Comparison of ENCODE assay signal across 9 mouse cellular contexts in genomic region chr5:135460833-135461173, GRCm38 (mm10).
A peak's percentile ranks its signal among the peaks of the same experiment; 100 is the strongest.
DNase-seq lines count a peak whose midpoint lies in the region; ATAC-seq and TF ChIP-seq lines count a peak whose summit lies in the region.
"Had no signal": no experiment of that assay in that cellular context is flagged by ENCODE, and none has a peak within 500 bp of the region (broad histone marks: within the 10 kb centered on the region; RNA-seq: fewer than 3 reads in every experiment).

No protein-coding gene starts in this region.

- no peak overlapping the region for H3K4me3 ChIP-seq in forebrain, embryonic 10.5 days
- H3K4me3 ChIP-seq in forebrain, embryonic 11.5 days (ENCODE audit: low read depth, low read length), result no peak overlapping the region
- no peak overlapping the region for H3K4me3 ChIP-seq in limb, embryonic 14.5 days (replicated peaks; ENCODE audit: low read length)
- H3K4me3 ChIP-seq in limb, embryonic 10.5 days, result no peak overlapping the region
- H3K4me3 ChIP-seq in forebrain, embryonic 14.5 days (ENCODE audit: low read depth, low read length), result no peak overlapping the region
- no peak overlapping the region for H3K4me3 ChIP-seq in midbrain, postnatal 0 days (ENCODE audit: low read depth, low read length)
- H3K4me3 ChIP-seq: erythroblast, embryonic 14.5 days had no signal

- H3K36me3 ChIP-seq in forebrain, embryonic 10.5 days (replicated peaks), result peaks cover 99% of the 10 kb centered on the region
- peaks cover 7% of the 10 kb centered on the region; the same call in 1 of the 2 replicates for H3K36me3 ChIP-seq in forebrain, embryonic 11.5 days (ENCODE audit: control insufficient read depth, insufficient read depth, low read length)
- peaks cover 35% of the 10 kb centered on the region for H3K36me3 ChIP-seq in limb, embryonic 14.5 days (ENCODE audit: control insufficient read depth, insufficient read depth, low read length)
- peaks cover 62% of the 10 kb centered on the region for H3K36me3 ChIP-seq in limb, embryonic 10.5 days
- peaks cover 11% of the 10 kb centered on the region; the same call in 1 of the 2 replicates for H3K36me3 ChIP-seq in forebrain, embryonic 14.5 days (ENCODE audit: control insufficient read depth, insufficient read depth, low read length)
- peaks cover 16% of the 10 kb centered on the region for H3K36me3 ChIP-seq in midbrain, postnatal 0 days (ENCODE audit: insufficient read depth, low read length)

- WGBS in forebrain, embryonic 10.5 days, result 85% methylated on average over 4 of the region's 4 CpGs
- 81% methylated on average over 4 of the region's 4 CpGs for WGBS in forebrain, embryonic 11.5 days
- 84% methylated on average over 4 of the region's 4 CpGs for WGBS in limb, embryonic 14.5 days
- WGBS in limb, embryonic 10.5 days, result 86% methylated on average over 4 of the region's 4 CpGs
- WGBS in forebrain, embryonic 14.5 days, result 46% methylated on average over 4 of the region's 4 CpGs
- WGBS in midbrain, postnatal 0 days, result 56% methylated on average over 4 of the region's 4 CpGs

- H3K9me3 ChIP-seq in forebrain, embryonic 10.5 days, result no peaks in the 10 kb centered on the region
- no peaks in the 10 kb centered on the region for H3K9me3 ChIP-seq in forebrain, embryonic 11.5 days (ENCODE audit: control insufficient read depth, low read length)
- no peaks in the 10 kb centered on the region for H3K9me3 ChIP-seq in limb, embryonic 14.5 days (ENCODE audit: control insufficient read depth, low read length)
- H3K9me3 ChIP-seq in limb, embryonic 10.5 days (replicated peaks), result no peaks in the 10 kb centered on the region
- no peaks in the 10 kb centered on the region for H3K9me3 ChIP-seq in forebrain, embryonic 14.5 days (replicated peaks; ENCODE audit: control insufficient read depth, low read length)
- H3K9me3 ChIP-seq in midbrain, postnatal 0 days (ENCODE audit: low read length), result no peaks in the 10 kb centered on the region

- no peaks in the 10 kb centered on the region for H3K27me3 ChIP-seq in forebrain, embryonic 10.5 days (ENCODE audit: poor library complexity, severe bottlenecking)
- no peaks in the 10 kb centered on the region for H3K27me3 ChIP-seq in forebrain, embryonic 11.5 days (ENCODE audit: control insufficient read depth, insufficient read depth, low read length)
- no peaks in the 10 kb centered on the region for H3K27me3 ChIP-seq in limb, embryonic 14.5 days (ENCODE audit: control insufficient read depth, insufficient read depth, low read length)
- no peaks in the 10 kb centered on the region for H3K27me3 ChIP-seq in limb, embryonic 10.5 days (ENCODE audit: low read depth, poor library complexity, severe bottlenecking)
- no peaks in the 10 kb centered on the region for H3K27me3 ChIP-seq in forebrain, embryonic 14.5 days (replicated peaks; ENCODE audit: control insufficient read depth, insufficient read depth, low read length)
- no peaks in the 10 kb centered on the region for H3K27me3 ChIP-seq in midbrain, postnatal 0 days (ENCODE audit: insufficient read depth, low read length)

- no peak for TF ChIP-seq POLR2A in limb, embryonic 14.5 days (IDR thresholded peaks at IDR 0.05; ENCODE audit: borderline replicate concordance, extremely low read depth, insufficient read depth, insufficient read length)

- peaks cover 11% of the 10 kb centered on the region for H3K4me1 ChIP-seq in forebrain, embryonic 10.5 days
- H3K4me1 ChIP-seq in forebrain, embryonic 11.5 days (replicated peaks; ENCODE audit: control insufficient read depth, insufficient read depth, low read length), result no peaks in the 10 kb centered on the region
- peaks cover 3% of the 10 kb centered on the region; the same call in 1 of the 2 replicates for H3K4me1 ChIP-seq in limb, embryonic 14.5 days (ENCODE audit: control insufficient read depth, insufficient read depth, low read length)
- H3K4me1 ChIP-seq in limb, embryonic 10.5 days, result peaks cover 11% of the 10 kb centered on the region
- H3K4me1 ChIP-seq in forebrain, embryonic 14.5 days (ENCODE audit: control insufficient read depth, insufficient read depth, low read length), result peaks cover 4% of the 10 kb centered on the region; the same call in 1 of the 2 replicates
- H3K4me1 ChIP-seq in midbrain, postnatal 0 days (ENCODE audit: insufficient read depth, low read length), result no peaks in the 10 kb centered on the region

- no peak for TF ChIP-seq CTCF in midbrain, postnatal 0 days (IDR thresholded peaks at IDR 0.05)

- H3K9ac ChIP-seq in forebrain, embryonic 11.5 days (ENCODE audit: low read length), result no peak overlapping the region
- no peak overlapping the region for H3K9ac ChIP-seq in limb, embryonic 14.5 days (ENCODE audit: low read depth, low read length, severe bottlenecking)
- no peak overlapping the region for H3K9ac ChIP-seq in forebrain, embryonic 14.5 days (ENCODE audit: low read length)
- no peak overlapping the region for H3K9ac ChIP-seq in midbrain, postnatal 0 days (replicated peaks; ENCODE audit: low read length, poor library complexity, severe bottlenecking)

- no peak overlapping the region for H3K4me2 ChIP-seq in forebrain, embryonic 11.5 days (ENCODE audit: low read depth, low read length, severe bottlenecking)
- H3K4me2 ChIP-seq in limb, embryonic 14.5 days (replicated peaks; ENCODE audit: low read depth, low read length, severe bottlenecking), result no peak overlapping the region
- no peak overlapping the region for H3K4me2 ChIP-seq in forebrain, embryonic 14.5 days (ENCODE audit: low read length)
- H3K4me2 ChIP-seq in midbrain, postnatal 0 days (ENCODE audit: low read depth, low read length, poor library complexity, severe bottlenecking), result no peak overlapping the region

- DNase-seq in forebrain, embryonic 10.5 days (ENCODE audit: extremely low spot score, low spot score), result no peak
- DNase-seq in forebrain, embryonic 11.5 days (ENCODE audit: low spot score), result no peak
- peak; percentile 13 for DNase-seq in limb, embryonic 14.5 days (ENCODE audit: low spot score)
- DNase-seq in limb, embryonic 10.5 days (ENCODE audit: low spot score), result no peak
- DNase-seq in forebrain, embryonic 14.5 days (ENCODE audit: low spot score), result peak; percentile 28
- no peak for DNase-seq in midbrain, postnatal 0 days (ENCODE audit: low spot score)
- no peak for DNase-seq in thymus, postnatal 4 days

- ATAC-seq in forebrain, embryonic 11.5 days (replicated peaks; ENCODE audit: low FRiP score), result no peak
- no peak for ATAC-seq in limb, embryonic 14.5 days (ENCODE audit: low FRiP score, low read depth)
- no peak for ATAC-seq in forebrain, embryonic 14.5 days
- ATAC-seq in midbrain, postnatal 0 days (ENCODE audit: low FRiP score), result 0 out of 2 replicates have a peak, but pooled peaks have one; percentile 16
- ATAC-seq in erythroblast, adult 5-6 weeks (replicated peaks; ENCODE audit: low FRiP score, poor library complexity, severe bottlenecking), result no peak

- peak overlapping the region; percentile 64 for H3K27ac ChIP-seq in forebrain, embryonic 10.5 days
- no peak overlapping the region for H3K27ac ChIP-seq in forebrain, embryonic 11.5 days (ENCODE audit: low read depth, low read length)
- no peak overlapping the region for H3K27ac ChIP-seq in limb, embryonic 14.5 days (replicated peaks; ENCODE audit: low read depth, low read length)
- H3K27ac ChIP-seq in limb, embryonic 10.5 days, result no peak overlapping the region
- H3K27ac ChIP-seq in forebrain, embryonic 14.5 days (ENCODE audit: low read depth, low read length), result peak overlapping the region; percentile 35; the same call in 1 of the 2 replicates
- peak overlapping the region; percentile 26; the same call in 1 of the 2 replicates for H3K27ac ChIP-seq in midbrain, postnatal 0 days (ENCODE audit: low read depth, low read length)

Comparison
In these comparisons a context has a peak if more than half of its experiments do, and no peak if none do; other contexts are left out.
1. DNase-seq: peak in limb, embryonic 14.5 days (single experiment) and forebrain, embryonic 14.5 days (single experiment); none in forebrain, embryonic 10.5 days (single experiment), forebrain, embryonic 11.5 days (single experiment), limb, embryonic 10.5 days (single experiment), midbrain, postnatal 0 days (single experiment) and thymus, postnatal 4 days (single experiment).
2. H3K27ac ChIP-seq: peak in forebrain, embryonic 10.5 days (single experiment), forebrain, embryonic 14.5 days (single experiment) and midbrain, postnatal 0 days (single experiment); none in forebrain, embryonic 11.5 days (single experiment), limb, embryonic 14.5 days (single experiment) and limb, embryonic 10.5 days (single experiment).